Mouse (Mus musculus): Measurements from ENCODE around the gene P2ry14. TPM values are rescaled to one million over a fixed set of nuclear protein-coding genes. Genes with fewer than 3 reads are reported as not detected.

Gene P2ry14
- polyA plus RNA-seq, 1 experiment from 2014 or later, result 3.0 TPM

Other genes with a start within 250 kb of the P2ry14 start
- gene Med12l, start 147.8 kb downstream of the P2ry14 start, polyA plus RNA-seq (2015; fragmentation: Nextera tagmentation; extraction: Ambion mirVana), result 2.4 and 2.5 TPM in 2 replicates
- gene Gpr171, start 51.8 kb downstream of the P2ry14 start, polyA plus RNA-seq (2015; fragmentation: Nextera tagmentation; extraction: Ambion mirVana), result 1.0 and 1.5 TPM in 2 replicates
- gene Gpr87, start 41.5 kb upstream of the P2ry14 start, polyA plus RNA-seq (2015; fragmentation: Nextera tagmentation; extraction: Ambion mirVana), result 0.31 TPM in 1 of 2 replicates, not detected in the other
- 0.63 and 0.73 TPM in 2 replicates for gene P2ry13, start 57.3 kb upstream of the P2ry14 start, polyA plus RNA-seq (2015; fragmentation: Nextera tagmentation; extraction: Ambion mirVana)
- gene P2ry12, start 109.3 kb upstream of the P2ry14 start, polyA plus RNA-seq (2015; fragmentation: Nextera tagmentation; extraction: Ambion mirVana), result 1.0 and 2.1 TPM in 2 replicates
- gene Igsf10, start 190.8 kb upstream of the P2ry14 start, polyA plus RNA-seq (2015; fragmentation: Nextera tagmentation; extraction: Ambion mirVana), result 3.8 and 4.1 TPM in 2 replicates